Mouse (Mus musculus): ENCODE data around the gene Cdca5. TPM values are rescaled to one million over a fixed set of nuclear protein-coding genes. Genes with fewer than 3 reads are reported as not detected.

Gene Cdca5
- polyA plus RNA-seq, 1 experiment, result not detected

DNA sequence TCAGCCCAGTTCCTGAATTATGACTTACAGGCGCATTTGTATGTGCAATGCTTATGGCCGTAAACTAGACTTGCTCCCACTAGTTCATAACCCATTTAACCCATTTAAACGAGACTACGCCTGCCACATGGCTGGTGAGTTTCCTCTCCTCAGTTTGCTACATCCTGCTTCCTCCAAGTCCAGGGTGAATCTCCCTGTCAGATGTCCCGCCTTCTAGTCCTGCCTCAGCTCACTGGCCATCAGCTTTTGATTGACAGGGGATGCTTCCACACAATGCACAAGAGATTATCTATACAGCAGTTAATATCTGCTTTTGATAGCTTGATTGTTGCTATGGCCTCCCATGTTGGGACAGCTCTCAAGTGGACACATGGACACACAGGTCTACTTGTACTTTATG lies 30.5 kb upstream of the Cdca5 start:
- no peak overlapping the region for H3K4me3 ChIP-seq (ENCODE audit: insufficient read depth, low read depth, low read length)

DNA sequence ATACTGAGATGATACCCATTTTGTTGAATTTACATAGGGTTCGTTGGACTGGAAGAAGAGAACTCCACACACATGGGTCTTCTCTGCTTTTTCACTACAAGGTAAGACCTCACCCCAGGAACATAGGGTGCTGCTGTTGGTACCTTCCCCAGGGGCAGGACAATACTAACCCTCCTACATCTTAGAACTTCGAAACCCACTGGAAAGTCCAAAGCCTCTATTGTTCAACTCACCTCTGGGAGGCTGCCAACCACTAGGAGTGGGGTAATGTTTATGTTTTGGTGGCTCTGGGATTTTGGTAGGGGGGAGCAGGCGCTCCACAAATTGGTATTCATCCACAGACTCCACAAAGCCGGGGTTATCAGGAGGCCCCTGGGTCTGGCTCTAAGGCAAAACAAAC lies 28.1 kb upstream of the Cdca5 start:
- peak overlapping the region; percentile 84 for H3K4me3 ChIP-seq (ENCODE audit: insufficient read depth, low read depth, low read length)

More for the DNA sequence above, 30.5 kb upstream of the Cdca5 start:
- H3K4me1 ChIP-seq (ENCODE audit: control insufficient read depth, insufficient read depth, insufficient read length, low read length), result no peaks in the 10 kb centered on the region; the same call in 1 of the 2 replicates
- no peak overlapping the region for H3K27ac ChIP-seq (replicated peaks; ENCODE audit: low read depth, low read length)

DNA sequence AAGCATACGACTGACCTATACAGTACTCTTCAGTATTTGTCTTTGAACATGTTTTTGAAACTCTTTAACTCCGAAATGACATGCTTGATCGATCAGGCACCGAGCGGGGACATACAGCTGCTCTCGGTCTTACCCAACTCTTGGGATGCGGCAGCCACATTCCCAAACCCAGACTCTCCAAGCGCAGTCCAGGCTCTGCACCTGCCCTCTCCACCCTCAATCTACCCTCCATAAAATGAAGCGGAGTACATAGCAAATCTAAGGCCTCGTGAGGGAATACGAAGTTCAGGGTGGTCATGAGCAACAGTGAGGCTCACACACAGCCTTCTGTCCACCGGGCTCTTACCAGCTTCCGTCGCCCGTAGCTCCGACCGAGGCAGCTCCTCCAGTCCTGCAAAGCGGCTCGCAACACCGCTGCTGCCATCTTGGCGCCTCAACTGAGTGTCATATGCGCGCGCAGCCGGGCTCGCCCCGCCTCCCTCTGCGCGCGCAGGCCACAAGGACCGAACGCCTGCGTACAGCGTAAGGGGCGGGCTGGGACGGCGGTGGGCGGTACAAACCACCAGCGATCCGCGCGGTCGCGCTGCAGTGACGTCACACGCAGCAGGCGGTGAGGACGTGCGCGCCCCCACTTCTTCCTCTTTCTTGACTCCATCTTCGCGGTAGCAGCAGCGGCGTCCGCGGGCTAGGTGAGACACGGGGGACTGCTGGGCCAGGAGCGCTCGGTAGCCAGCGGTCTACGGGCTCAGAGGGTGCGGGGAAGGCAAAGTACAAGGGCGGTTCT lies 27.3 kb upstream of the Cdca5 start, which contains the start of the genes Mrpl49 and Fau:
Mrpl49 (minus strand) TSS at position 473 of the 784 bp plus-strand sequence.
Fau (plus strand) TSS at position 532 of the 784 bp plus-strand sequence.
- Histone ChIP-seq H3K4me3 (ENCODE audit: insufficient read depth, low read depth, low read length) (peak within 1 kb of the TSS; percentile 94), H3K4me1 (ENCODE audit: control insufficient read depth, insufficient read depth, insufficient read length, low read length) (peaks cover 6% of the 10 kb centered on the region), H3K27ac (replicated peaks; ENCODE audit: low read depth, low read length) (peak within 1 kb of the TSS; percentile 89)

More for the DNA sequence above, 28.1 kb upstream of the Cdca5 start:
- Histone ChIP-seq H3K27ac (replicated peaks; ENCODE audit: low read depth, low read length) (no peak overlapping the region), H3K4me1 (ENCODE audit: control insufficient read depth, insufficient read depth, insufficient read length, low read length) (no peaks in the 10 kb centered on the region; the same call in none of the 2 replicates)

DNA sequence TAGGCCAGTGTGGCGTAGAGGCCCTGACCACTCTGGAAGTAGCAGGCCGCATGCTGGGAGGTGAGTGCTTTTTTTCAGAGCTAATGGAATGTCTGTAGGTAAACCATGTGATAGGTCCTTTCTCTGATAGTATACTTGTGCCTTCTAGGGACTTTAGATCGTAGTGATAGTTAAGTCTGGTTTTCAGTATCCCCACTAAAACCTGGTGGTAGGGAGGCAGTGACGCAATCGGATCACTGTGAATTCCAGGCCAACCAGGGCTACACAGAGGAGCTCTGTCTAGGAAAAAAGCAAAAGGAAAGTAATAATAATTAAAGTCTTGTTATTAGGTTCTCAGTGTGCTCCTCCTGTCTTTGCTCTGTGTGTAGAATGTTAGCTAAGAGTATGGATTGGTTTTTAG lies 26.3 kb upstream of the Cdca5 start:
- Histone ChIP-seq H3K4me1 (ENCODE audit: control insufficient read depth, insufficient read depth, insufficient read length, low read length) (peaks cover 7% of the 10 kb centered on the region), H3K27ac (replicated peaks; ENCODE audit: low read depth, low read length) (peak overlapping the region; percentile 89), H3K4me3 (ENCODE audit: insufficient read depth, low read depth, low read length) (peak overlapping the region; percentile 94)

DNA sequence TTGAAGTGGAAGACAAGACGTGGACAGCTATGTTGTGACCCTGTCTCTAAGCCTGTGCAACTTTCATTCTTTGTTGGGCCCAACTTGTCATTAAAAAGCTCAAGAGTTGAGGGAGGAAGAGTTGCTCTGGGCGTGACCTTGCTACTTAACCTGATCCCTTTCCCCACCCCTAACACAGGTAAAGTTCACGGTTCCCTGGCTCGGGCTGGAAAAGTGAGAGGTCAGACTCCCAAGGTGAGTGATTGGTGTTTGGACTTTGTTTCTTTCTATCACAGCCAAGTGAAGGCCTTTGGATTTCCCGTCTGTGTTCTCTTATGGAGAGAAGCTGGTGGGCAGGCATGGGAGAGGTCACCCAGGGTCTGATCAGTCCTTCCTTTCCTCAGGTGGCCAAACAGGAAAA lies 25.8 kb upstream of the Cdca5 start:
- H3K4me3 ChIP-seq (ENCODE audit: insufficient read depth, low read depth, low read length), result peak overlapping the region; percentile 94
- H3K27ac ChIP-seq (replicated peaks; ENCODE audit: low read depth, low read length), result peak overlapping the region; percentile 3; the same call in 1 of the 2 replicates
- peaks cover 7% of the 10 kb centered on the region for H3K4me1 ChIP-seq (ENCODE audit: control insufficient read depth, insufficient read depth, insufficient read length, low read length)

DNA sequence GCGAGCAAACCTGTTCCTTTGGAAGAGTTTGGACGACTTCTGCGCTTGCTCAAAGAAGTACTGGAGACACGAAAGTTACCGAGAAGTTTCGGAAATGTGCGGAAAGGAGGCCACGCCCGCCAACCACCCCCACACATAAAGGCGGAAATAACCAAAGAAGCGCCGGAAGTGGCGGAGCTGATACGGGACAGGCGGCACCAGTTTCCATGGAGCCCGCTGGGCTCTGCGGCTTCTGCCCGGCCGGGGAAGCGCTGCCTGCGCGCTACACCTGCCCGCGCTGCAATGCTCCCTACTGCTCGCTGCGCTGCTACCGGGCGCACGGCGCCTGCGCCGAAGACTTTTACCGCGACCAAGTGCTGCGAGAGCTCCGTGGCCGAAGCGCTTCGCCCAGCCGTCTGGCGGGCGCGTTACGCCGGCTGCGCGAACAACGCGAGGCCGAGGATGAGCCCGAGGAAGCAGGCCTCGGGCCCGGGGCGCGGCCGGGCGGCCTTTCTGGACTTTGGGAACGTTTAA lies 23.7 kb upstream of the Cdca5 start, which contains the start of gene Znhit2:
Znhit2 (plus strand) TSS at position 172 of the 513 bp plus-strand sequence.
- Histone ChIP-seq H3K4me1 (ENCODE audit: control insufficient read depth, insufficient read depth, insufficient read length, low read length) (peaks cover 7% of the 10 kb centered on the region), H3K27ac (replicated peaks; ENCODE audit: low read depth, low read length) (peak within 1 kb of the TSS; percentile 53), H3K4me3 (ENCODE audit: insufficient read depth, low read depth, low read length) (peak within 1 kb of the TSS; percentile 90)

DNA sequence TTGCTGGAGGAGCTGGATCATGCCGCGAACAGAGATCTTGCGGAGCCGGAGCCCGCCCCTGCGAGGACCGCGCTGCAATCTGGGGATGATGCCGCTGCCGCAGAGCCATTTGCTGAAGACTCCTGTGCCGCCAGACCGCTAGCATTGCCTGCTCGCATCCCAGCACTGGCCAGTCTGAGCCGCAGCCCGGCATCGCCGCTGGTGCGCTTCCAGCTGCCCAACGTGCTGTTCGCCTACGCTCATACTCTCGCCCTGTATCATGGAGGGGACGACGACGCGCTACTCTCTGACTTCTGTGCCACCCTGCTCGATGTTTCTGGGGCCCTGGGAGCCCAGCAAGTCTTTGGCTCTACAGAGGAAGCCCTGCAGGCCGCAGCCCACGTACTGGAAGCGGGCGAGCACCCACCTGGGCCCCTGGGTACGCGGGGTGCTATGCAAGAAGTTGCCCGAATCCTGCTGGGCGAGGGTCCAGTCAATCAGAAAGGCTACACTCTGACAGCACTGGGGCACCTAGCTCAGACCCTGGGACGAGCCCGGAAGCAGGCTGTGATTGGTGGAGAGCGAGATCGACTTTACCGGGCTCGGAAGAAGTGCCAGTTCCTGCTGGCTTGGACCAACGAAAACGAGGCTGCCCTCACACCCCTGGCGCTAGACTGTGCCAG lies 23.0 kb upstream of the Cdca5 start:
- Histone ChIP-seq H3K27ac (replicated peaks; ENCODE audit: low read depth, low read length) (0 out of 2 replicates have a peak overlapping the region, but pooled peaks have one; percentile 53), H3K4me1 (ENCODE audit: control insufficient read depth, insufficient read depth, insufficient read length, low read length) (peaks cover 9% of the 10 kb centered on the region), H3K4me3 (ENCODE audit: insufficient read depth, low read depth, low read length) (peak overlapping the region; percentile 90)

DNA sequence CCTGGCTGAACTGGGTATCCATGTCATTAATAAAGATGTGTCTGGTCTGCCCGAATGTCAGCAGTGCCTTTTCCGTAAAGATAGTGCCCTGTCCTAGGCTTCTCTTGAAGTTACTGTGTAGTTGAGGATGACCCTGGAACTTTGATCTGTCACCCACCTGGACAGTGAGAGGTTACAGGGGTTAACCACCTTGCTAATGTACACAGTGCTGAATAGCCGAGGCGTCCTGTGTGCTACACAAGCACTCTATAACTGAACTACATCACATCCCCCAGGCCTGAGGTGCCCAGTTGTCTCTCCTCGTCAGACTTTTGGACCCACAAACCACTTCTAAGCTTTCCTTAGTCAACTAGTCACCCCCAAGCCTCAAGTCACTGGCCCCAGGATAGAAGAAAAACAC lies 22.4 kb upstream of the Cdca5 start:
- peaks cover 13% of the 10 kb centered on the region for H3K4me1 ChIP-seq (ENCODE audit: control insufficient read depth, insufficient read depth, insufficient read length, low read length)
- H3K4me3 ChIP-seq (ENCODE audit: insufficient read depth, low read depth, low read length), result peak overlapping the region; percentile 90
- H3K27ac ChIP-seq (replicated peaks; ENCODE audit: low read depth, low read length), result no peak overlapping the region

DNA sequence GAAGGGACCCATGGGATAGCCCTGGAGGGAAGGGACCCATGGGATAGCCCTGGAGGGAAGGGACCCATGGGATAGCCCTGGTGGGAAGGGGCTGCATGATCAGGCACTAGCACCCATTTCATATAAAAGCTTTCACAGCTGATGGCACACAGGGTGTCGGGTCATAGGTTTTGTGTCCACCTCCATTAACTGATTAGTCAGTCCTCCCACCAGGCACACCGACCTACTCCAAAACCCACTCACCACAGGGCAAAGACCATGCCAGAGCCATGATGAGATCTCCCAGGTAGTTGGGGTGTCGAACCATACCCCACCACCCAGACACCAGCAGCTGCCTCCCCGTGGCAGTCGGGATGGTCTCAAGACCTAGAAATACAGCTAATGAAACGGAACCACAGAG lies 21.7 kb upstream of the Cdca5 start:
- H3K27ac ChIP-seq (replicated peaks; ENCODE audit: low read depth, low read length), result no peak overlapping the region
- H3K4me3 ChIP-seq (ENCODE audit: insufficient read depth, low read depth, low read length), result no peak overlapping the region
- peaks cover 13% of the 10 kb centered on the region for H3K4me1 ChIP-seq (ENCODE audit: control insufficient read depth, insufficient read depth, insufficient read length, low read length)

DNA sequence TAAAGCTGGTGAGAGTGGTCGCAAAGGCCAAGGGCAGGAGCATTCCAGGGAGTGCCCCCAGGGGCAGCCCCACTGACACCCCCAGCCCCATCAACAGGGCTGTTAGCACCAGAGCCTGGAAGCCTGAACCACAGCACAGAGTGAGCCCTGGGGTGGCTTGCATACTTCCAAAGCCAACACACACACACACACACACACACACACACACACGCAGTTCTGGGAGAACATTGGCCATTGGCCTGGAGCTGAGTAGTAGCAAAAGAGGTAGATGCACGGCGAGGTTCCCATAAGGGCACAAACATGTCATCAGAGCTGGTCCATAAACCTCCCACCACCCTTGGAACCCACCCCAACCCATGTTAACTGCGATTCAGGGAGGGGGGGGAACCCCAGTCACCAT lies 18.2 kb upstream of the Cdca5 start:
- H3K4me1 ChIP-seq (ENCODE audit: control insufficient read depth, insufficient read depth, insufficient read length, low read length), result peaks cover 13% of the 10 kb centered on the region
- no peak overlapping the region for H3K27ac ChIP-seq (replicated peaks; ENCODE audit: low read depth, low read length)
- peak overlapping the region; percentile 58; the same call in 1 of the 2 replicates for H3K4me3 ChIP-seq (ENCODE audit: insufficient read depth, low read depth, low read length)

DNA sequence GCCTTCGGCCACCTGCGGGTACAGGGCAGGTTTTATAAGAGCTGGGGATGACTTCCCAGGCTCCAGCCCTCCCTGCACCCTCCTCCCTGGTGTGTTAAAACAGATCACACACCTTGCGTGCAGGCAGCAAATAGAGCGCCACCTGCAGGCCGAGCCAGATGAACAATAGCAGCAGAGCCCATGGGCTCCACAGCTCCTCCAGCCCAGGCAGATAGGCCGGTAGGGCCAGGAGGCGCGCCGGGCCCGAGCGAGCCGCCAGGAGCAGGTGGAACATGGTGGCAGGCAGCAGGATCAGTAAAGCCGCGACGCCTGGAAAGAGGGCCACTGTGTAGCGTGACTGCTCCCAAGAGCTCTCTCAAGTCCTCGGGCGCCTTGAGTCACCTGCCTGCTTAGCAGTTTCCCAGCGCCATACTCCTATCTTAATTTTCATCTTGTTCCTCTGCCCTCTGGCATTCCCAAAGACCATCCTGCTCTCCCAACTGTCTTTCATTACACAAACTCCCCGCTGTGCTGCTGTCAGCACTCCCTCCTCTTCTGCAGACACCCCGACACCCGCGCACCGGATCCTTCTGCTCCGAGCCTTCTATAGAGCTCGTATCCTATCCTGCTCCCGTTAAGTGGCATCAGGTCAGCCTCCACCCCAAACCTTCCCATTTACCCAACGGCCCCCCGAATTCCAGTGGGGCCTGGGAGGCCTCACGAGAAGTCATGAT lies 17.6 kb upstream of the Cdca5 start:
- H3K4me3 ChIP-seq (ENCODE audit: insufficient read depth, low read depth, low read length), result peak overlapping the region; percentile 58

DNA sequence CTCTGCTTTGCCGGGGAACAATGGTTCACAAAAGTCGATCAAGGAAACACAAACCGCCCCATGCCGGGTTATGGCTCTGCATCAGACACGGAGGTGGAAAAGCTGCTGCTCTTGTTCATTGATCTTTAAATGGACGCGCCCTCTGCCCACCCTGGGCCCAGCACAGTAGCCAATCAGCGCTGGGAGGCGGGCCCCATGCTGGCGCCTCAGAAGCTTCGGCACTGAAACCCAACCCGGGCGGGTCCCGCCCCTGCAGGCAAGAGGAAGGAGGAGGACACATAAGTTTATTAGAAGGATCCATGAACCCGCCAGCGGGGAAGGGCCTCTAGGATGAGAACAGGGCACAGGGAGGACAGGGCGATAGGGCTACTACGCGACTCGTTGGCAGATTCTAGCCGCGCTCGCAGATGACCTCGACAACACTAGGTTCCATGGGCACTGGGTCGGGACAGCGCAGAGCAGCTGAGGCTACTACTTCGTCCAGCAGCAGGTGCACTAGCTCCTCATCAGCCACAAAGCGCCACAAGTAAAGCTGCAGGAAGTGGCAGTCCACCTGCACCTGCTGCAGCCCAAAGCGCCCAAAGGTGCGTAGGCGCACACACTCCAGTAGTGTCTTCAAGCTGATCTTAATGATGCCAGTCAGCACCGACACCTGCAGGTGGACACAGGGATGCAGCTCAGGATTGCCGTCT lies 16.9 kb upstream of the Cdca5 start, which contains the start of gene Tm7sf2:
Tm7sf2 (minus strand) TSS at position 650 of the 692 bp plus-strand sequence.
- Histone ChIP-seq H3K27ac (replicated peaks; ENCODE audit: low read depth, low read length) (no peak within 1 kb of the TSS), H3K4me1 (ENCODE audit: control insufficient read depth, insufficient read depth, insufficient read length, low read length) (peaks cover 6% of the 10 kb centered on the region), H3K4me3 (ENCODE audit: insufficient read depth, low read depth, low read length) (peak within 1 kb of the TSS; percentile 58)

More for the DNA sequence above, 17.6 kb upstream of the Cdca5 start:
- H3K27ac ChIP-seq (replicated peaks; ENCODE audit: low read depth, low read length), result no peak overlapping the region
- H3K4me1 ChIP-seq (ENCODE audit: control insufficient read depth, insufficient read depth, insufficient read length, low read length), result peaks cover 10% of the 10 kb centered on the region

DNA sequence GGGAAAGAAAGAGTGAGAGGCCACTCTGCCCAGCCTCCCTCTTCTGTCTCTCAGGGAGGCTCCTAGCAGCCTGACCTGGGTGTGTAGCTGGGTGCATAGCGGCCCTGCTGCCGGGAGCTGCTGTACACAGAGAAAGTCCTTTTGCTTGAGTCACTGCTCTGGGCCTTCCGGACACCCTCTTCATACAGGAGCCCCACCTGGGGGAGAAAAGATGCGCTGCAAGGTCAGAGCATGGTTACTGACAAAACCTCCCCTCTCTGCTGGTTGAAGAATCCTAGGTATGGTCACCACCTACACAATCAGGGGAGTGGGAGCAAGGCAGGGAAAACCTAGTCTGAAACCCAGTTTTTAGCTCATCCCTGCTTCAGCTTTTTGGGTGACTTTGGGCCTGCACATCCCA lies 15.8 kb upstream of the Cdca5 start:
- peaks cover 6% of the 10 kb centered on the region; the same call in 1 of the 2 replicates for H3K4me1 ChIP-seq (ENCODE audit: control insufficient read depth, insufficient read depth, insufficient read length, low read length)
- no peak overlapping the region for H3K4me3 ChIP-seq (ENCODE audit: insufficient read depth, low read depth, low read length)
- no peak overlapping the region for H3K27ac ChIP-seq (replicated peaks; ENCODE audit: low read depth, low read length)

DNA sequence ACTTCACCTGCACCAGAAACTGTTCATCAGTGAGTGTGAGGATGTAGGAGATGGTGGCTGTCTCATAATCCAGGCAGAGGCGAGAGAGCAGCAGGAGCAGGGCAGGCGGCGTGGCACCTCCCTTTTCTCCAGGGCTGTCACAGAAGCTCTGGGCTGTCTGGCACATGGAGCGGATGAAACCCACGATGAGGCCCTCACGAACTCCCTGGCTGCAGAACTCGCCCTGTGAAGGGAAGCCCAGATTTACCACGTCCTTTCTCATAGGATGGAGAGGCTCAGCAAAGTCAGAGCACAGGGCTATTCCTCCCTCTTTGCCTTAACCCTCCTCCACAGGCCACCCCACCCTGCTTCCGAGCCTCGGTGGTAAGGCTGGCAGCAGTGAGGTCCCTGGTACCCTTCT lies 14.9 kb upstream of the Cdca5 start:
- H3K27ac ChIP-seq (replicated peaks; ENCODE audit: low read depth, low read length), result no peak overlapping the region

More for the DNA sequence above, 14.9 kb upstream of the Cdca5 start:
- Histone ChIP-seq H3K4me3 (ENCODE audit: insufficient read depth, low read depth, low read length) (no peak overlapping the region), H3K4me1 (ENCODE audit: control insufficient read depth, insufficient read depth, insufficient read length, low read length) (peaks cover 6% of the 10 kb centered on the region; the same call in 1 of the 2 replicates)

Measured in brown adipose tissue, adult 24 weeks (tissue).